Mouse (Mus musculus) kidney, adult 9 months (tissue): Measurements from ENCODE around the gene Nucb2.

Experiments used
- DNase-seq: peaks from one replicate; pipeline ENCODE4 v3.0.0; 2022

Gene Nucb2

GRCm38 (mm10) chr7:116503879-116504817 is at the start of gene Nucb2:
Gene Nucb2 (plus strand): TSS chr7:116504369.
- peak; percentile 100 for DNase-seq

- DNase-seq: no peak
Observed at GRCm38 (mm10) chr7:116456964-116457363, 47.2 kb upstream of the Nucb2 start.

- no peak for DNase-seq
Observed at GRCm38 (mm10) chr7:116457391-116457790, 46.8 kb upstream of the Nucb2 start.

DNA sequence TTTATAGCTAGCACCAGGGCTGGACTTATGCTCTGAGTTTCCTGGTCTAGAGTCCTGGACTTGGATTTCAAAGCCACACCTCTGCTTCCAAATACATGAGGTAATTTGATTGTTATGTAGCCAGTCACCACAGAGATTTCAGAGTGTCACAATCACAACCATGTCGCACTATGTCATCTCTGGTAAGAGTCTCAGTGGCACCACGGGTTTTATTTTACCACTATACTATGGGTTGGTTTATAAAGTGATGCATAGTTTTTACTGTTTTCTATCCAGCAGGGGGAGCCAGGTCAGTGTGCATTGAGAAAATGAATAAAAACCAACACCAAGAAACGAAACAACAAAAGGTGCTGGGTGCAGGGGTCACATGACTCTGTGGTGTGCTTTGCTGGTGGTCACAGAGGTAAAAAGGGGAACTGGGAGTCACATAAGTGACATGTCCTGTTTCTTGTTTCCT is 45.2 kb upstream of the Nucb2 start:
- peak; percentile 60 for DNase-seq

DNA sequence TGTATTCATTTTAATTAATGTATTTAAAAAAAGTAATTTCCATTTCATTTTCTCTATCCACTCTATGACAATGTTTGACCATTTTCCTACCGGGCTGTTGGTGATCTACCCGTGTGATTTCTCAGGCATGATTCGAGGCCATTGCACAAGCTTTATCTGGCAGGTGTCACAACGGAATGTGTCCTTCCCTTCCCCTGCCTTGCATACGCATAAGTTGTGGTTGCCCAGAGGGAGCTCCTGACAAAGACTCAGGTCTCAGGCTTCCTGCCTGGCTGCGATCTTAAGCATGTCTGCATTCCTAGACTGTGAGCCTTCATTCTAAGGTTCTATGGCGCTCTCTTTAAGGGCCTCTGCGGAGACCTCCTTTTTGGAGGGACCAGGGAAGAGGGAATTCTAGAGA is 42.1 kb upstream of the Nucb2 start:
- DNase-seq: no peak

DNA sequence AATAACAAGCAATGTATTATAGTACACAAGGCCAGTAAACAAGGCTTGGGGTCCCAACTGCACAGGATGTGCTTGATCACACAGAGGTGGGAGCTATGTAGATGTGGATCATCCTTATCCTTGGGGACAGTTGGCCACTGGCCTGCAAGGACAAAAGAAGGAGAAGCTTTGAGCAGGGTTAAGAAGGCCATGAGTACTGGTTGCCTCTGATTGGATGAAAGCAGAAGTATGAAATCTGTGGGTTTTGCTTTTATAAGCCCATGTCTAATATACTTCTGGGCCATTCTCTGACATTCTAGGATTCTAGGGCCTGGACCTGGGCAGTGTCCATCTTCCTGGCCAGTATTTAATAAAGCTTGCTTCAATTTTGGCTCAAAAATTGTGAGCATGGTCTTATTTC is 28.3 kb upstream of the Nucb2 start:
- no peak for DNase-seq

GRCm38 (mm10) chr7:116476264-116476663 is 27.9 kb upstream of the Nucb2 start:
- no peak for DNase-seq

DNA sequence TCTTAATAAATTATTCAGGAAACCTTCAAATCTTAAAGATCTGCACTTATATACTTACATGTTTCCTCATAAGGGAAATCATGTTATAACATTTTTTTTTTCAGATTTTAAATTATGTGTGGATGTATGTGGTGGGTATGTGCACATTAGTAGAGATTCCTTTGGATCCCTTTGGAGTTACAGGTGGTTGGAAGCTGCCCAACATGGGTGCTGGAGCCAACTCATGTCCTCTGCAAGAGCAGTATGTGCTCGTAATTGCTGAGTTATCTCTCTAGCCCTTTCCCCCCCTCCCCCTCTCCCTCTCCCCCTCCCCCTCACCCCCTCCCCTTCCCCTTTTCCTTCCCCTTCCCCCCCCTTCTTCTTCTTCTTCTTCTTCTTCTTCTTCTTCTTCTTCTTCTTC is 21.1 kb upstream of the Nucb2 start:
- no peak for DNase-seq

- no peak for DNase-seq
Observed at GRCm38 (mm10) chr7:116483782-116484181, 20.4 kb upstream of the Nucb2 start.

- DNase-seq: no peak
Observed at GRCm38 (mm10) chr7:116484213-116484612, 20.0 kb upstream of the Nucb2 start.

GRCm38 (mm10) chr7:116485062-116485601 is 19.0 kb upstream of the Nucb2 start:
- DNase-seq: no peak

- no peak for DNase-seq
Observed at GRCm38 (mm10) chr7:116491113-116491512, 13.1 kb upstream of the Nucb2 start.

GRCm38 (mm10) chr7:116493267-116494003 is 10.7 kb upstream of the Nucb2 start:
- DNase-seq: no peak

- no peak for DNase-seq
Observed at GRCm38 (mm10) chr7:116494618-116495017, 9.6 kb upstream of the Nucb2 start.

DNA sequence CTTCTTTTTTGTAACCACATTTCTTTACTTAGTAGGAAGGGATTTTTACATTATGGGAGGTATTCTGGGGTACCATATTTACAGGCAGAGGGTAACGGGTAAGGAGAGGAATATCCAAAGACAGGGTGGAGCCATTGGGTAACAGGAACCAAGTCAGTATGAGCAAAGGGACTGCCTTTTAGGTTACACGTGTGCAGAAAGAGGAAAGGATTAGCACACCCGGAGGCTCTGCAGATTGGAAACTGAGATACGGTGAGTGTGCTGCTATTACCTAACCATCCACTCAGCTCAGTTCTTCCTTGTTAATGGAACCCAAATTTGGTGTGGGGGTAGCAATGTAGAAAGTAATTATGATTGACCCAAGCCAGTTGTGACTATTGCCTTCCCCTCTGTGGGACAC is 7.4 kb upstream of the Nucb2 start:
- DNase-seq: no peak

DNA sequence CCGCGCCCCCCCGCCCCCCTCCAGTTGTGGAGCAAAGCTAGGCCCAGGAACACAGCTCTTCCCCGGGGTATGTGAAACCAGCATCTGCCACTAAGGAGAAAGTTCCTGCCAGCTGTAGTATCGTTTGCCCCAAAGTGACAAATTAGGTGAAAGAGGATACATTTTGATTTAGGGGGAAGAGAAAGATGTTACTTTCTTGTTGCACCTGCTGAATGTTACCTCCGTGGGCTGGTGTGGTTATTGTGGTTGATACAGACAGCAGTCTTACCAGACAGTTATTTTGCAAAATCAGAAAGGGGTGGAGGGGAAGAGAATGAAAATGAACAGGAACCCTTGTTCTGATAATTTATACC is 625 bp downstream of the Nucb2 start:
- no peak for DNase-seq

- peak; percentile 20 for DNase-seq
Observed at GRCm38 (mm10) chr7:116514030-116514429, 9.9 kb downstream of the Nucb2 start.

- no peak for DNase-seq
Observed at GRCm38 (mm10) chr7:116514546-116514945, 10.4 kb downstream of the Nucb2 start.

GRCm38 (mm10) chr7:116515059-116515458 is 10.9 kb downstream of the Nucb2 start:
- DNase-seq: no peak

- DNase-seq: no peak
Observed at GRCm38 (mm10) chr7:116515514-116516135, 11.5 kb downstream of the Nucb2 start.

DNA sequence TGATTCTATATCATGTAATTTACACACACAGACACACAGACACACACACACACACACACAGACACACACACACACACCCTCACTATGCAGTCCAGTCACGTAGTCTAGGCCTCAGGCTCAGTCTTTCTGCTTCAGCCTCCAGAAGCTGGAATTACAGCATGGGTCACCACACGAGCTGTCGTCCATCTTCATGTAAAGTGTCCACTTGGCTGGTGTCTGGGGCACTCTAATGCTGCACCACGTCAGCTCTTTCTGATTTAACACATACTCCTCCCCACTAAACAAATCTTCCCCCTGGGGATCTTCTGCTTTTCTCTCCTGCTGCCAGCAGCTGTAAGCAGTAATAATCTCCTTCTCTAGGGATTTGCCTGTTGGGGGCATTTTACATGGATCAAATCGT is 13.1 kb downstream of the Nucb2 start:
- no peak for DNase-seq

- DNase-seq: no peak
Observed at GRCm38 (mm10) chr7:116518155-116518554, 14.0 kb downstream of the Nucb2 start.

GRCm38 (mm10) chr7:116519805-116520204 is 15.6 kb downstream of the Nucb2 start:
- DNase-seq: peak; percentile 32
